Mouse (Mus musculus) right cerebral cortex, adult 2 months (tissue): ENCODE results near the gene Il24.

Experiments
- DNase-seq, 2 experiments: peaks; one replicate each; pipeline ENCODE4 v3.0.0; 2021 to 2022; ENCODE audit warnings: low spot score in 2 of 2

Il24 gene

GRCm38 (mm10) chr1:130887354-130887753 is at the start of gene Il24:
Gene Il24 (minus strand): TSS chr1:130887454.
- DNase-seq = no peak

- no peak for DNase-seq
These were observed 49.1 kb upstream of the Il24 start for GRCm38 (mm10) chr1:130936351-130936750.

- DNase-seq = no peak
These were observed 39.2 kb upstream of the Il24 start for GRCm38 (mm10) chr1:130926484-130926883.

- no peak for DNase-seq
These were observed 31.2 kb upstream of the Il24 start for GRCm38 (mm10) chr1:130918323-130918980.

- no peak for DNase-seq
These were observed 24.3 kb upstream of the Il24 start, which contains the start of gene Il20 for GRCm38 (mm10) chr1:130911401-130912010. Gene Il20 (minus strand): TSS chr1:130911451.

GRCm38 (mm10) chr1:130902505-130902904 is 15.3 kb upstream of the Il24 start:
- no peak for DNase-seq

GRCm38 (mm10) chr1:130894468-130894867 is 7.2 kb upstream of the Il24 start:
- no peak for DNase-seq

GRCm38 (mm10) chr1:130893329-130894040 is 6.2 kb upstream of the Il24 start:
- DNase-seq = no peak

GRCm38 (mm10) chr1:130892446-130892845 is 5.2 kb upstream of the Il24 start:
- no peak for DNase-seq

- no peak for DNase-seq
These were observed 4.1 kb downstream of the Il24 start for GRCm38 (mm10) chr1:130883146-130883545.

- no peak for DNase-seq
These were observed 7.3 kb downstream of the Il24 start for GRCm38 (mm10) chr1:130879927-130880326.

GRCm38 (mm10) chr1:130877889-130878614 is 9.2 kb downstream of the Il24 start:
- DNase-seq = no peak

- peak; percentile 48 to 74 for DNase-seq
These were observed 10.2 kb downstream of the Il24 start for GRCm38 (mm10) chr1:130876931-130877509.

- DNase-seq = no peak
These were observed 11.3 kb downstream of the Il24 start for GRCm38 (mm10) chr1:130875910-130876309.

GRCm38 (mm10) chr1:130875139-130875538 is 12.1 kb downstream of the Il24 start:
- DNase-seq = peak; percentile 54 to 62

- DNase-seq = no peak
These were observed 14.3 kb downstream of the Il24 start for GRCm38 (mm10) chr1:130872912-130873311.

- no peak for DNase-seq
These were observed 21.6 kb downstream of the Il24 start, which contains the start of gene Fcmr for GRCm38 (mm10) chr1:130865541-130866221. Gene Fcmr (plus strand): TSS chr1:130865669.

- no peak for DNase-seq
These were observed 22.5 kb downstream of the Il24 start for GRCm38 (mm10) chr1:130864741-130865140.

GRCm38 (mm10) chr1:130864238-130864637 is 23.0 kb downstream of the Il24 start:
- DNase-seq = peak in 1 of 2 experiments; percentile 10

GRCm38 (mm10) chr1:130857456-130857855 is 29.8 kb downstream of the Il24 start:
- no peak for DNase-seq

- DNase-seq = no peak
These were observed 31.5 kb downstream of the Il24 start for GRCm38 (mm10) chr1:130855723-130856122.
